Mouse (Mus musculus) thymus, adult 2 months (tissue): ENCODE measurements around the gene Vsir. TPM values are rescaled to one million over a fixed set of nuclear protein-coding genes. Genes with fewer than 3 reads are reported as not detected.

Experiments
- DNase-seq: peaks from one replicate; pipeline ENCODE4 v3.0.0; 2021
- H3K27ac ChIP-seq: fragments of 200-500 bp; 2 replicates; pipeline ENCODE4 v1.5.1; 2012; ENCODE audit warnings: low read length, control low read depth; ENCODE audit not compliant: control insufficient read depth, insufficient read depth
- H3K27me3 ChIP-seq: fragments of 200-500 bp; 2 replicates; pipeline ENCODE4 v1.6.1; 2012; ENCODE audit warnings: mild to moderate bottlenecking, low read length, moderate library complexity, mixed read lengths; ENCODE audit not compliant: control insufficient read depth, insufficient read depth
- H3K36me3 ChIP-seq: fragments of 200-500 bp; 2 replicates; pipeline ENCODE4 v1.6.1; 2012; ENCODE audit warnings: mild to moderate bottlenecking, low read length, moderate library complexity; ENCODE audit not compliant: control insufficient read depth, insufficient read depth
- H3K4me1 ChIP-seq: fragments of 200-500 bp; replicated peaks from 2 replicates; pipeline ENCODE4 v1.6.1; 2012; ENCODE audit warnings: low read length; ENCODE audit not compliant: control insufficient read depth, insufficient read depth
- H3K4me3 ChIP-seq: fragments of 200-500 bp; 2 replicates; pipeline ENCODE4 v1.5.1; 2012; ENCODE audit warnings: mild to moderate bottlenecking, low read length, control low read depth, moderate library complexity; ENCODE audit not compliant: control insufficient read depth, insufficient read depth
- CTCF ChIP-seq: fragments of 200-500 bp; IDR thresholded peaks from 2 replicates; pipeline ENCODE4 v1.5.1; 2012; ENCODE audit warnings: mild to moderate bottlenecking, control low read depth, low read length, moderate library complexity, borderline replicate concordance; ENCODE audit not compliant: control insufficient read depth, poor library complexity, insufficient read depth; ENCODE audit errors: extremely low read depth
- POLR2A ChIP-seq: fragments of 200-500 bp; IDR thresholded peaks from 2 replicates; pipeline ENCODE4 v1.6.1; 2012; ENCODE audit warnings: mild to moderate bottlenecking, low read length, control low read depth, moderate library complexity; ENCODE audit not compliant: control insufficient read depth, poor library complexity, insufficient read depth; ENCODE audit errors: extremely low read depth
- WGBS: fragments of 180-500 bp; shearing (Covaris S2); methylation state at CpG from one replicate; pipeline ENCODE4 v1.1.7; 2018; 5-methylcytosine and 5-hydroxymethylcytosine counted together
- polyA plus RNA-seq: library from polyadenylated mRNA; depleted of rRNA; stranded (reverse); fragments of >200 nt; gene quantifications from 2 replicates; pipeline ENCODE4 v1.2.3, GENCODE M21; 2012

The Vsir gene
- polyA plus RNA-seq, 1 experiment, result 166 TPM

GRCm38 (mm10) chr10:60361615-60362309, 15.1 kb downstream of the Vsir start:
- 64% methylated on average over 12 of the region's 12 CpGs for WGBS
- DNase-seq, result no peak
- peaks cover 19% of the 10 kb centered on the region for H3K36me3 ChIP-seq
- TF ChIP-seq POLR2A, result no peak
- no peak for TF ChIP-seq CTCF
- H3K27ac ChIP-seq, result no peak overlapping the region
- no peak overlapping the region for H3K4me3 ChIP-seq
- peaks cover 14% of the 10 kb centered on the region for H3K4me1 ChIP-seq
- H3K27me3 ChIP-seq, result no peaks in the 10 kb centered on the region

- no peak for TF ChIP-seq CTCF
- TF ChIP-seq POLR2A, result no peak
- DNase-seq, result no peak
- Histone ChIP-seq H3K4me3 (no peak overlapping the region), H3K27me3 (no peaks in the 10 kb centered on the region), H3K27ac (0 out of 2 replicates have a peak overlapping the region, but pooled peaks have one; percentile 10), H3K36me3 (peaks cover 19% of the 10 kb centered on the region), H3K4me1 (peaks cover 17% of the 10 kb centered on the region)
- WGBS, result 82% methylated on average over 2 of the region's 2 CpGs
Measured at GRCm38 (mm10) chr10:60362310-60362628, 15.6 kb downstream of the Vsir start.

DNA sequence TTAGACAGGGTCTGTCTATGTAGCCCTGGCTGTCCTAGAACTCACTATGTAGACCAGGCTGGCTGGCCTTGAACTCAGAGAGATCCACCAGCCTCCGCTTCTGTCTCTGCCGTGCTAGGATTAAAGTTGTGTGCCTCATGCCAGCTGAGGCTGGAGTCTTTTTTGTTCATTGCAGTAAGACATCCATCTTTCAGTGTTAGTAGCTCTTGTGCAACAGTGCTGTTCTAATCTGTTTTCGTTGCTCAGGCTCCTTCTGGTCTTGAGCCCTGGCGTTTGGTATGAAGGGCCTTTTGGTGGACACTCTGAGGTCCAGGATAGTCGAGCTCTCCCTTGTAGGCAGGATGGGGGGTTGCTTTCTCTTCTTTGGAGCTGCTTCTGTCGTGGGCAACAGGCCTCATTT, 16.8 kb downstream of the Vsir start:
- peaks cover 13% of the 10 kb centered on the region; the same call in 1 of the 2 replicates for H3K36me3 ChIP-seq
- no peaks in the 10 kb centered on the region for H3K27me3 ChIP-seq
- H3K4me1 ChIP-seq, result peaks cover 24% of the 10 kb centered on the region
- H3K27ac ChIP-seq, result no peak overlapping the region
- 93% methylated on average over 6 of the region's 6 CpGs for WGBS
- DNase-seq, result no peak
- no peak overlapping the region for H3K4me3 ChIP-seq
- TF ChIP-seq POLR2A (no peak), CTCF (no peak)

GRCm38 (mm10) chr10:60367145-60367544, 20.5 kb downstream of the Vsir start:
- no peaks in the 10 kb centered on the region for H3K27me3 ChIP-seq
- DNase-seq, result no peak
- no peak overlapping the region for H3K4me3 ChIP-seq
- peaks cover 42% of the 10 kb centered on the region for H3K4me1 ChIP-seq
- TF ChIP-seq CTCF, result no peak
- no peak for TF ChIP-seq POLR2A
- 35% methylated on average over 2 of the region's 2 CpGs for WGBS
- H3K27ac ChIP-seq, result no peak overlapping the region
- no peaks in the 10 kb centered on the region for H3K36me3 ChIP-seq

DNA sequence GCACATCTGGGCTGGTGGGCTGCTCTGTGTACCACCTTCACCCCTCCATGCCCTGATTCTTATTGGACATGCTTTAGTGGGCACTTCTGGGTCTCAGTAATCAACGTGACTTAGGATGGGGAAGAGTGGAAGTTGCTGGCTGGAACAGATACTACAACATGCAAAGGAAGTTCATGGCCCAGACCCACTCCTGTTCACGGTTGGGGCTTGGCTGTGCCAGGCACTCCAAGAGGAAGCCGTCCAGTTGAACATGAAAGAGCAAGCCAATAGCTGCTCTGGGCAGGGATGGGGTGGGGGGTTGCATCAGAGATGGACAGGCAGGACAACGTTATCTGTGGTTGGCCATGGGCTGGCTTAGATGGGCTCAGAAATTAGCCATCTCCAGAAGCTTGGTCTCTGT, 21.3 kb downstream of the Vsir start:
- no peak for DNase-seq
- H3K27ac ChIP-seq, result no peak overlapping the region
- H3K27me3 ChIP-seq, result no peaks in the 10 kb centered on the region
- TF ChIP-seq CTCF, result no peak
- no peak for TF ChIP-seq POLR2A
- H3K4me3 ChIP-seq, result no peak overlapping the region
- 59% methylated on average over 4 of the region's 4 CpGs for WGBS
- H3K4me1 ChIP-seq, result peaks cover 42% of the 10 kb centered on the region
- H3K36me3 ChIP-seq, result no peaks in the 10 kb centered on the region

DNA sequence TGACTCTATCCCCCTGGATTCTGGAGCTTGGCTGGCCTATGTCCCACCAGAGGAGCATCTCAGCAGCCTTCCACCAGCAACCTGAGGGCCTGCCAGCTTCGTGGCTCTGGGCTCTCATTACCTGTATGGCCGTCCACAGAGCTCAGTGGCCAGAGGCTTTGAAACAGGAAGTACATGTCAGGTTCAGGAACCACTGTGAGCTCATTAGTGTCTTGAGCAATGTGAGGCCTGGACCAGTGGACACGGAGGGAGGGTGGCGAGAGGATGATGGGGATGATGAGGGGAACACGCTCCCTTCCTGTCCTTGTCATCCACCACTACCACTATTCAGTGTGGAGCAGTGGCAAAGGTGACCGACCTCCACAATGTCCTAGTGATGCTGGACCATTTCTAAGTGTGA, 22.8 kb downstream of the Vsir start:
- TF ChIP-seq CTCF (no peak), POLR2A (no peak)

DNA sequence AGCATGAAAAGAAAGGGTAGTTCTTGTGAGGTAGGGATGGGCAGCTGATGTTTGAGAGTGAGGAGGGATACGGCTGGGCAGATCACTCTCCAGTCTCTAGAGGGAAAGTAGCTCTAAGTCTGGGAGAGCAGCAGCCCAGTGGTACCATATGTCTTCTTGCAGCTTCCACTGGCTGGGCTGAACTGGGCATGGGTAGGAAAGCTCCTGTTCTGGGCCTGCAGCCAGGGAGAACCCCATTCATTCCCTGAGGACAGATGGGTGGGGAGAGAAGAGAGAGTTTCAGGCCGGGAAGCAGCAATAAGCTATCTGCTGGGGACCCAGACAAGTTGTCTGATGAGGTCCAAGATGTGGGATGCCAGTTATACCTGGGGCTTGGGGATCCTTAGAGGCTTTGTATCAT, 23.4 kb downstream of the Vsir start:
- H3K4me1 ChIP-seq, result peaks cover 57% of the 10 kb centered on the region
- TF ChIP-seq CTCF (no peak), POLR2A (no peak)
- H3K4me3 ChIP-seq, result no peak overlapping the region
- no peaks in the 10 kb centered on the region for H3K27me3 ChIP-seq
- no peak for DNase-seq
- 72% methylated on average over 2 of the region's 2 CpGs for WGBS
- peak overlapping the region; percentile 97 for H3K27ac ChIP-seq
- no peaks in the 10 kb centered on the region for H3K36me3 ChIP-seq

More for the DNA sequence above, 22.8 kb downstream of the Vsir start:
- Histone ChIP-seq H3K4me3 (no peak overlapping the region), H3K4me1 (peaks cover 55% of the 10 kb centered on the region), H3K27me3 (no peaks in the 10 kb centered on the region), H3K36me3 (no peaks in the 10 kb centered on the region), H3K27ac (no peak overlapping the region)
- 87% methylated on average over 6 of the region's 6 CpGs for WGBS
- DNase-seq, result no peak
